Mouse (Mus musculus): ENCODE data around the gene Pkp4.

- TF ChIP-seq POLR2A (IDR thresholded peaks at IDR 0.05; ENCODE audit: control insufficient read depth in 1 of 2, insufficient read depth in 1 of 2, low read depth in 1 of 2, low read length in 2 of 2, poor library complexity in 1 of 2) (no peak), ELF1 (IDR thresholded peaks at IDR 0.05; ENCODE audit: low read depth, low read length) (no peak), JUND (IDR thresholded peaks at IDR 0.05; ENCODE audit: low read depth, low read length) (no peak), BHLHE40 (IDR thresholded peaks at IDR 0.05; ENCODE audit: borderline replicate concordance, low read depth, low read length) (no peak), CTCF (IDR thresholded peaks at IDR 0.05 in 2 of 3, conservative IDR thresholded peaks at IDR 0.05 in 1 of 3; ENCODE audit: control insufficient read depth in 1 of 3, insufficient read depth in 1 of 3, low read depth in 2 of 3, low read length in 3 of 3, poor library complexity in 1 of 3, severe bottlenecking in 1 of 3) (no peak), MAX (IDR thresholded peaks at IDR 0.05; ENCODE audit: low read length) (no peak), CHD2 (IDR thresholded peaks at IDR 0.05; ENCODE audit: low read length) (no peak), MEF2A (IDR thresholded peaks at IDR 0.05; ENCODE audit: extremely low read depth, insufficient replicate concordance, low read depth, low read length, poor library complexity, severe bottlenecking) (no peak), POLR2AphosphoS5 (IDR thresholded peaks at IDR 0.05; ENCODE audit: borderline replicate concordance, low read depth, low read length) (no peak), USF2 (IDR thresholded peaks at IDR 0.05; ENCODE audit: borderline replicate concordance in 1 of 2, insufficient read depth in 1 of 2, low read depth in 1 of 2, low read length in 2 of 2) (no peak), GATA1 (IDR thresholded peaks at IDR 0.05; ENCODE audit: low read depth, low read length) (no peak), MAZ (IDR thresholded peaks at IDR 0.05; ENCODE audit: low read depth, low read length) (no peak), GABPA (IDR thresholded peaks at IDR 0.05; ENCODE audit: low read depth, low read length) (no peak)
Observed at GRCm38 (mm10) chr2:59189661-59190185, 29.1 kb downstream of the Pkp4 start.
